Mouse (Mus musculus) cerebellum, postnatal 36 days (tissue): ENCODE measurements around the gene Gm10382.
"Not testable (repeated sequence)": the region's sequence is repeated elsewhere in the genome, so short reads cannot be mapped to it uniquely, and the experiment has no call there.

Source experiments
- DNase-seq, 2 experiments: peaks; one replicate each; pipeline ENCODE4 v3.0.0; 2021 to 2022; ENCODE audit warnings: mixed read lengths in 2 of 2

The Gm10382 gene

GRCm38 (mm10) chr5:125419124-125419523 lies 30.0 kb downstream of the Gm10382 start:
- peak in 1 of 2 experiments; percentile 22 for DNase-seq

- DNase-seq: no peak
Observed at GRCm38 (mm10) chr5:125425698-125426276, 36.7 kb downstream of the Gm10382 start.

GRCm38 (mm10) chr5:125426343-125426742 lies 37.2 kb downstream of the Gm10382 start:
- no peak for DNase-seq

- DNase-seq: not testable (repeated sequence)
Observed at GRCm38 (mm10) chr5:125432324-125432723, 43.2 kb downstream of the Gm10382 start.

- peak; percentile 91 to 94 for DNase-seq
Observed at GRCm38 (mm10) chr5:125433793-125434337, 44.7 kb downstream of the Gm10382 start, which contains the start of gene Dhx37. TSS of gene Dhx37 (minus strand) at chr5:125434121.

- DNase-seq: not testable (repeated sequence)
Observed at GRCm38 (mm10) chr5:125434347-125434746, 45.2 kb downstream of the Gm10382 start.
